Mouse (Mus musculus) stomach, postnatal 0 days (tissue): ENCODE data around the gene Grm1. TPM values are rescaled to one million over a fixed set of nuclear protein-coding genes. Genes with fewer than 3 reads are reported as not detected.

Source experiments
- ATAC-seq: fragments of 200-750 bp; cut with Nextera tagmentation; 2 replicates; pipeline ENCODE4 v1.8.0; 2017; ENCODE audit not compliant: low FRiP score, low TSS enrichment
- DNase-seq: peaks from one replicate; pipeline ENCODE4 v3.0.0-alpha.2; 2016; ENCODE audit warnings: low spot score
- H3K27ac ChIP-seq: fragments of 300-500 bp; sonication (generic); replicated peaks from 2 replicates; pipeline ENCODE4 v1.5.1; 2014; ENCODE audit warnings: mild to moderate bottlenecking, control low read depth
- H3K27me3 ChIP-seq: fragments of 300-500 bp; sonication (generic); 2 replicates; pipeline ENCODE4 v1.6.1; 2014; ENCODE audit warnings: low read length; ENCODE audit not compliant: control insufficient read depth, insufficient read depth
- H3K36me3 ChIP-seq: fragments of 300-500 bp; sonication (generic); 2 replicates; pipeline ENCODE4 v1.6.1; 2014; ENCODE audit warnings: low read length, mixed read lengths; ENCODE audit not compliant: control insufficient read depth, insufficient read depth
- H3K4me1 ChIP-seq: fragments of 300-500 bp; sonication (generic); replicated peaks from 2 replicates; pipeline ENCODE4 v1.6.1; 2014; ENCODE audit warnings: antibody characterized with exemption; ENCODE audit not compliant: control insufficient read depth, insufficient read depth
- H3K4me2 ChIP-seq: fragments of 300-500 bp; sonication (generic); replicated peaks from 2 replicates; pipeline ENCODE4 v1.6.1; 2014; ENCODE audit warnings: low read depth, mild to moderate bottlenecking, control low read depth, moderate library complexity
- H3K4me3 ChIP-seq: fragments of 300-500 bp; sonication (generic); 2 replicates; pipeline ENCODE4 v1.5.1; 2014; ENCODE audit warnings: low read depth, low read length, control low read depth
- H3K9ac ChIP-seq: fragments of 300-500 bp; sonication (generic); 2 replicates; pipeline ENCODE4 v1.6.1; 2014; ENCODE audit warnings: mild to moderate bottlenecking, low read length, control low read depth, mixed read lengths
- H3K9me3 ChIP-seq: fragments of 300-500 bp; sonication (generic); 2 replicates; pipeline ENCODE4 v1.6.1; 2016; ENCODE audit warnings: low read length; ENCODE audit not compliant: control insufficient read depth
- CTCF ChIP-seq: IDR thresholded peaks from 2 replicates; pipeline ENCODE4 v1.5.1; 2016; ENCODE audit warnings: antibody characterized with exemption, low read depth, mild to moderate bottlenecking, moderate library complexity
- EP300 ChIP-seq: optimal IDR thresholded peaks from 2 replicates; pipeline ENCODE3; 2016; ENCODE audit warnings: antibody characterized with exemption
- WGBS: fragments of 180-500 bp; shearing (Covaris S2); extraction: QIAGEN DNeasy Blood & Tissue Kit; methylation state at CpG from one replicate; pipeline ENCODE4 v1.1.7; 2014; 5-methylcytosine and 5-hydroxymethylcytosine counted together
- polyA plus RNA-seq: library from polyadenylated mRNA; unstranded; fragments of >200 nt; fragmentation: Nextera tagmentation; extraction: Ambion mirVana; gene quantifications from 2 replicates; pipeline ENCODE4 v1.2.1, GENCODE M21; 2015

Gene Grm1
- polyA plus RNA-seq, 1 experiment from 2014 or later: not detected

DNA sequence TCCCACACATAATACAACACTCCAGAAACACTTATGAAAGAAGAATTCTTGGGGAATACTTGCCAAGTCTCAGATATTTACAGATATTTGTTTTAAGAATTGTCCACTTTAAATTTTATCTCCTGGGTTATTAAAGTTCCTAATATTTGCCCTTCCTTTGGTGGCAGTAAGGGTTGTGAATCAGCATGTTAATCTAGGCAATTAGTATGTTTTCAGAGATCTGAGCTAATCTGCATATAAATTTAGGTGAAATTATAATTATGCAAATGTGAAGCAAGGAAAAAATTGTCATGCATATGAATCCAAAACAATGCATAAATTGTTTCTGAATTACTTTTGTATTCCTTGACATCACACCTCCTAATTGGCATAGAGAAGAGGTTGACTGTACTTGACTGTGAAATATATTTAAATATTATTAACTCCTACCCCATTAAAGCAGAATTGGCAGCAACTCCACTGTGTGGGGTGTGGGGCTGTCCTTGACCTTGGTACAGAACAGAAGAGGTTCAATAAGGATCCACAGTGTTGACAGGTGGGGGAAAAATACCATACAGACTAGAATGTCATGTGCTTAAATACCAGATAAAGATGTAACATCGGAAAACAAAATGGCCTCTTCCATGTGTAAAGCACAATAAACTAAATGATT lies 37.6 kb downstream of the Grm1 start:
- 92% methylated on average over 1 of the region's 1 CpGs for WGBS
- no peak overlapping the region for H3K27ac ChIP-seq
- no peak for DNase-seq
- H3K9ac ChIP-seq: no peak overlapping the region
- no peak overlapping the region for H3K4me2 ChIP-seq
- H3K9me3 ChIP-seq: no peaks in the 10 kb centered on the region
- no peak overlapping the region for H3K4me3 ChIP-seq
- no peak for ATAC-seq
- TF ChIP-seq CTCF (no peak), EP300 (no peak)
- H3K27me3 ChIP-seq: no peaks in the 10 kb centered on the region
- no peaks in the 10 kb centered on the region for H3K4me1 ChIP-seq
- H3K36me3 ChIP-seq: no peaks in the 10 kb centered on the region

GRCm38 (mm10) chr10:11039323-11039722 lies 42.8 kb downstream of the Grm1 start:
- Histone ChIP-seq H3K9ac (no peak overlapping the region), H3K4me2 (no peak overlapping the region), H3K27me3 (no peaks in the 10 kb centered on the region), H3K9me3 (no peaks in the 10 kb centered on the region), H3K4me3 (no peak overlapping the region), H3K4me1 (no peaks in the 10 kb centered on the region), H3K27ac (no peak overlapping the region), H3K36me3 (no peaks in the 10 kb centered on the region)
- no peak for DNase-seq
- ATAC-seq: no peak
- no peak for TF ChIP-seq EP300
- TF ChIP-seq CTCF: peak; percentile 34

DNA sequence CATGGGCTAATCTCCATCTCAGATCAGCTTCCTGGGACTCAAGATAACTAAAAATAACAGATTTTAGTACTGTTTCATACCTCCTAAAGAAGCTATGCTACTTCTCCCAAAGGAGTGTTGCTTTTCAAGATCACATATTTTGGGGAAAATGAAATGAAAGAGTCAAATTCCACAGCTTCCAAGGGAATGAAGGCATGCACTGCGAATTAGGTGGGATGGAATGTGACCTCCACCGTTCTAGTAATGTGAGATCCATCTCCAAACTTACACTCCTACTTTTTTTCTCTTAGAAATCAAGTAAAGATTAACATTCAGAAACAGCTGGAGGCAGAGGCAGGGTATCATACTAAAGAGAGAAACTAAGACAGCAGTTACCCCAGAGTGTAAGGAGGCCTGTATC lies 49.9 kb downstream of the Grm1 start:
- DNase-seq (no peak), ATAC-seq (no peak)
- no peaks in the 10 kb centered on the region for H3K4me1 ChIP-seq
- H3K27me3 ChIP-seq: no peaks in the 10 kb centered on the region
- H3K4me3 ChIP-seq: no peak overlapping the region
- H3K9me3 ChIP-seq: no peaks in the 10 kb centered on the region
- TF ChIP-seq CTCF (no peak), EP300 (no peak)
- no peak overlapping the region for H3K4me2 ChIP-seq
- WGBS: 32% methylated on average over 2 of the region's 2 CpGs
- H3K36me3 ChIP-seq: no peaks in the 10 kb centered on the region
- no peak overlapping the region for H3K9ac ChIP-seq
- H3K27ac ChIP-seq: no peak overlapping the region

DNA sequence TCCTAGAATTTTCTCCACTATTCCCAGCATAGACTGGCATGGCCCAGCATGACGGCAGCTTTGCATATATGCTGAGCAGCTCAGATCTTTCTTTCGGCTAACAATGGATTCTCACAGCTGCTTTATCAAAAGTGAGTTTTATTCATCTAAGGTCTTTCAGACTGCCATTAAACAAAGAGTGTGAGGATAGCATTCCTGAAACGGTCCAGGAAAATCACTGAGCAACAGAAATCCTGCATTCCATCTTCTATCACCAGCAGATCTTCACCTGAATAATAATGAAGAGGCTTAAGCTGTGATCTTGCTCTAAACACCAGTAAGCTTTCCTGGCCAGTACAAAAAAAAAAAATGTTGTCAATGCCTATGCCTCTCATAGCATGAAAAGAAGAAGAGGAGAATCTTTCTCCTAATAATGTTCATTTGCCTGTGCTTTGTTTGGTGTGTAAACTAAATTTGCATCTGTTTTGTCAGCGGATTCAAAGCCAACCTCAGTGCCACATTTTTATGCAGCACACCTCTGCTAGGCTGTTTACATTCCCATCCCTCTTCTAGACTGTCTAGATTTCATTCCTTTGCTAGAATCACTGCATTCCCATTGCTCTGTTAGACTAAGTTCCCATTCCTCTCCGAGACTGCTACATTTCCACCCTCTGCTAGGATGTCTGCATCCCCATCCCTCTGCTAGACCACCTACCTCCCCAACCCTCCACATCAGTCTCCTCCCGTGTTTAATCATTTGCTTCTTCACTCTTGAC lies 56.2 kb downstream of the Grm1 start:
- WGBS: 43% methylated on average over 6 of the region's 6 CpGs
- Histone ChIP-seq H3K4me3 (no peak overlapping the region), H3K9ac (no peak overlapping the region), H3K36me3 (no peaks in the 10 kb centered on the region), H3K27ac (no peak overlapping the region), H3K9me3 (no peaks in the 10 kb centered on the region), H3K4me1 (no peaks in the 10 kb centered on the region), H3K4me2 (no peak overlapping the region), H3K27me3 (no peaks in the 10 kb centered on the region)
- DNase-seq (no peak), ATAC-seq (no peak)
- no peak for TF ChIP-seq EP300
- TF ChIP-seq CTCF: no peak

GRCm38 (mm10) chr10:11018970-11019531 lies 63.1 kb downstream of the Grm1 start:
- H3K9ac ChIP-seq: no peak overlapping the region
- no peaks in the 10 kb centered on the region for H3K36me3 ChIP-seq
- no peak overlapping the region for H3K4me3 ChIP-seq
- no peaks in the 10 kb centered on the region for H3K4me1 ChIP-seq
- H3K27ac ChIP-seq: no peak overlapping the region
- TF ChIP-seq EP300: no peak
- no peak for TF ChIP-seq CTCF
- H3K9me3 ChIP-seq: no peaks in the 10 kb centered on the region
- H3K27me3 ChIP-seq: no peaks in the 10 kb centered on the region
- no peak overlapping the region for H3K4me2 ChIP-seq
- 71% methylated on average over 2 of the region's 2 CpGs for WGBS
- no peak for ATAC-seq
- DNase-seq: no peak

- ATAC-seq (no peak), DNase-seq (no peak)
- H3K4me3 ChIP-seq: no peak overlapping the region
- no peaks in the 10 kb centered on the region for H3K9me3 ChIP-seq
- no peaks in the 10 kb centered on the region for H3K36me3 ChIP-seq
- H3K4me1 ChIP-seq: no peaks in the 10 kb centered on the region
- H3K4me2 ChIP-seq: no peak overlapping the region
- no peak for TF ChIP-seq EP300
- TF ChIP-seq CTCF: no peak
- no peaks in the 10 kb centered on the region for H3K27me3 ChIP-seq
- no peak overlapping the region for H3K27ac ChIP-seq
- WGBS: 49% methylated on average over 3 of the region's 3 CpGs
- no peak overlapping the region for H3K9ac ChIP-seq
Observed at GRCm38 (mm10) chr10:11013653-11014052, 68.5 kb downstream of the Grm1 start.
